Mouse (Mus musculus) lung, adult 2 months (tissue): ENCODE results near the gene Col5a1.

Experiments used
- CTCF ChIP-seq: fragments of 200-500 bp; IDR thresholded peaks from 2 replicates; pipeline ENCODE4 v1.5.1; 2011; ENCODE audit warnings: mild to moderate bottlenecking, low read length, control low read depth; ENCODE audit not compliant: insufficient read depth
- POLR2A ChIP-seq: fragments of 200-500 bp; IDR thresholded peaks from 2 replicates; pipeline ENCODE4 v1.6.1; 2011; ENCODE audit warnings: low read depth, mild to moderate bottlenecking, control low read depth, low read length, borderline replicate concordance; ENCODE audit errors: extremely low read depth

- TF ChIP-seq CTCF (no peak), POLR2A (no peak)
Observed at GRCm38 (mm10) chr2:27897161-27897560, 10.9 kb downstream of the Col5a1 start.
